Mouse (Mus musculus) intestine, embryonic 15.5 days (tissue): ENCODE measurements around the gene Etnk1. TPM values are rescaled to one million over a fixed set of nuclear protein-coding genes. Genes with fewer than 3 reads are reported as not detected.

Source experiments
- ATAC-seq: fragments of 200-750 bp; cut with Nextera tagmentation; 2 replicates; pipeline ENCODE4 v1.8.0; 2017; ENCODE audit warnings: moderate TSS enrichment, moderate library complexity
- H3K27ac ChIP-seq: fragments of 300-500 bp; sonication (generic); 2 replicates; pipeline ENCODE4 v1.5.1; 2015; ENCODE audit warnings: mild to moderate bottlenecking, inconsistent platforms
- H3K27me3 ChIP-seq: fragments of 300-500 bp; sonication (generic); replicated peaks from 2 replicates; pipeline ENCODE4 v1.6.1; 2015; ENCODE audit warnings: inconsistent platforms
- H3K36me3 ChIP-seq: fragments of 300-500 bp; sonication (generic); 2 replicates; pipeline ENCODE4 v1.6.1; 2015; ENCODE audit warnings: inconsistent platforms
- H3K4me1 ChIP-seq: fragments of 300-500 bp; sonication (generic); replicated peaks from 2 replicates; pipeline ENCODE4 v1.6.1; 2015; ENCODE audit warnings: inconsistent platforms
- H3K4me2 ChIP-seq: fragments of 300-500 bp; sonication (generic); replicated peaks from 2 replicates; pipeline ENCODE4 v1.6.1; 2015; ENCODE audit warnings: mild to moderate bottlenecking, inconsistent platforms
- H3K4me3 ChIP-seq: fragments of 300-500 bp; sonication (generic); replicated peaks from 2 replicates; pipeline ENCODE4 v1.5.1; 2015; ENCODE audit warnings: inconsistent platforms
- H3K9ac ChIP-seq: fragments of 300-500 bp; sonication (generic); 2 replicates; pipeline ENCODE4 v1.6.1; 2015; ENCODE audit warnings: inconsistent platforms
- H3K9me3 ChIP-seq: fragments of 300-500 bp; sonication (generic); 2 replicates; pipeline ENCODE4 v1.6.1; 2016; ENCODE audit warnings: inconsistent platforms
- WGBS: fragments of 180-500 bp; shearing (Covaris S2); methylation state at CpG from one replicate; pipeline ENCODE4 v1.1.7; 2015; 5-methylcytosine and 5-hydroxymethylcytosine counted together
- polyA plus RNA-seq: library from polyadenylated mRNA; unstranded; fragments of >200 nt; fragmentation: Nextera tagmentation; extraction: Ambion mirVana; gene quantifications from 2 replicates; pipeline ENCODE4 v1.2.1, GENCODE M21; 2015

Gene Etnk1
- polyA plus RNA-seq, 1 experiment from 2014 or later: 17.9 TPM

DNA sequence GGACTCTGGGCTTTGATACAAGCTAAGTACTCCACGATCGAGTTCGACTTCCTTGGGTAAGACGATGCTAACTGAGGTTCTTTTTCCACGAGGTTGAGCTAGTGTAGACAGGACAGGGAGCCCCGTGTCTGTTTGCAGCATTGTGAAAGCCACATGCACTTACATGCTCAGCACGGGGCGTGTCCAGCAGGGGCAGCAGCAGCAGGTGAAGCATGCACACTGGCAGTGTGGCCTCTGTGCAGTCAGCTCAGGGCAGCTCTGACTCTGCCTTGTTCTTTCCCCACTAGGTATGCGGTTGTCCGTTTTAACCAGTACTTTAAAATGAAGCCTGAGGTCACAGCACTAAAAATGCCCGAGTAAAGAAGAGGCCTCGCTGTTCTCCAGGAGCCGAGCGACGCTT lies 36.1 kb downstream of the Etnk1 start:
- Histone ChIP-seq H3K36me3 (peaks cover 13% of the 10 kb centered on the region), H3K4me1 (no peaks in the 10 kb centered on the region), H3K27me3 (no peaks in the 10 kb centered on the region), H3K4me3 (no peak overlapping the region), H3K9me3 (no peaks in the 10 kb centered on the region), H3K9ac (no peak overlapping the region), H3K27ac (no peak overlapping the region), H3K4me2 (no peak overlapping the region)
- no peak; the same call in 1 of the 2 replicates for ATAC-seq
- WGBS: 93% methylated on average over 15 of the region's 15 CpGs

DNA sequence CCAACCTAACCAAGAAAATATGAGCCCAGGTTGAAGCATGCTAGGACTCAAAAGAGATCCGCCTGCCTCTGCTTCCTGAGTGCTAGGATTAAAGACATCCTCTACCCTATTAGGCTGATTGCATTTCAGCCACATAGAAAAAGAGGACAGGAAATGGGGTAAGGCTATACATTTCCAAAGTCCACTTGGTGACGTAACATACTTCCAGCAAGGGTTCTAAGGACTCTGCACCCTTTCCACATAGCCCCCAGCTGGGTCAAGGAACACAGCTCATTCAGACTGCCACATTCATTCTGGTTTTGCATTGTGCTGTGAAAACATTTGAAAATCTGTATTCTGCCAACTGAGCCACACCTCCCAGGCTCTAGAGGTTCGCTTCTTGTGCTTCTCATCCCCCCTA lies 41.9 kb downstream of the Etnk1 start:
- Histone ChIP-seq H3K4me2 (no peak overlapping the region), H3K27me3 (no peaks in the 10 kb centered on the region), H3K4me1 (no peaks in the 10 kb centered on the region), H3K36me3 (peaks cover 4% of the 10 kb centered on the region; the same call in 1 of the 2 replicates), H3K9ac (no peak overlapping the region), H3K4me3 (no peak overlapping the region), H3K9me3 (no peaks in the 10 kb centered on the region), H3K27ac (no peak overlapping the region)
- 95% methylated on average over 3 of the region's 3 CpGs for WGBS
- no peak for ATAC-seq

- Histone ChIP-seq H3K27me3 (no peaks in the 10 kb centered on the region), H3K9me3 (no peaks in the 10 kb centered on the region; the same call in 1 of the 2 replicates), H3K36me3 (0 out of 2 replicates have a peak, but pooled peaks cover 2% of the 10 kb centered on the region), H3K4me3 (no peak overlapping the region), H3K9ac (no peak overlapping the region), H3K4me1 (no peaks in the 10 kb centered on the region), H3K4me2 (no peak overlapping the region), H3K27ac (no peak overlapping the region)
- WGBS: 87% methylated on average over 6 of the region's 6 CpGs
- no peak for ATAC-seq
These were observed 45.7 kb downstream of the Etnk1 start for GRCm38 (mm10) chr6:143212766-143213165.

DNA sequence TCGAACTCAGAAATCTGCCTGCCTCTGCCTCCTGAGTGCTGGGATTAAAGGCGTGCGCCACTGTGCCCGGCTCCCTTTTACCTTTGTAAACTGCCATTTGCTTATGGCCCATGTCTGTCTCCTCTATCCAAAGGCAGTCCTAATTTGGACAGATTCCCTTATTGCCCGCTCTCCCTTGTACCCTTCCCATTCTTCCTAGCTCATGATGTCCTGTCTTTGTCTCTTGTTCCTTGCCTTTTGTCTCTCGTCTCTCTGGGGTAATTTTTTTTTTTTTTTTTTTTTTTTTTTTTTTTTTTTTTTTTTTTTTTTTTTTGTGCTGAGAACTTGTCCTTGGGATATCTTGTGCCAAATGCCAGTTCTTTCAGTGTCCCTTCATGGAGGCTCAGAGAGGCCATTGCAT lies 46.4 kb downstream of the Etnk1 start:
- no peak for ATAC-seq
- no peak overlapping the region for H3K4me2 ChIP-seq
- H3K27ac ChIP-seq: no peak overlapping the region
- H3K4me1 ChIP-seq: no peaks in the 10 kb centered on the region
- H3K4me3 ChIP-seq: no peak overlapping the region
- no peaks in the 10 kb centered on the region; the same call in 1 of the 2 replicates for H3K9me3 ChIP-seq
- H3K36me3 ChIP-seq: 0 out of 2 replicates have a peak, but pooled peaks cover 2% of the 10 kb centered on the region
- H3K9ac ChIP-seq: no peak overlapping the region
- H3K27me3 ChIP-seq: no peaks in the 10 kb centered on the region
- 95% methylated on average over 6 of the region's 6 CpGs for WGBS

DNA sequence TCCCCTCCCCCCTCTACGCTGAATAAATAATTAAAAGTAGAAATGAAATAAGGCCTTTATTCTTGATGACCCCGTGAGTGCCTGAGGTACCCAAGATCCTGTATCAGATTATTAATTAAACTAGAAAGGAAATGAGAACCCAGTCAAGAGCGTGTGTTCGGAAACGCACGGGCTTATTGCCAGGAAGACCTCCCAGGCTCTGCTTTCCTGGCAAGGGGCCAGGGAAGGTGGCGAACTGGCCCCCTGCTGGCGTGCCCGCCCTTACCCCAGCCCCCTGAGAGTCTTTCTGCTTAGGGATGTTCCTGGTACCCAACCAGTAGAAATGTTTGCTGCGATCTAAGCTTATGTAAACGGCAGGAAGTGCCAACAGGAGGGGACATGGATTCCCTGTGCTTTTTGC lies 49.2 kb downstream of the Etnk1 start:
- 66% methylated on average over 11 of the region's 11 CpGs for WGBS
- no peak for ATAC-seq
- Histone ChIP-seq H3K9ac (no peak overlapping the region), H3K27ac (no peak overlapping the region), H3K4me3 (no peak overlapping the region), H3K9me3 (no peaks in the 10 kb centered on the region; the same call in 1 of the 2 replicates), H3K27me3 (no peaks in the 10 kb centered on the region), H3K4me1 (no peaks in the 10 kb centered on the region), H3K4me2 (no peak overlapping the region), H3K36me3 (0 out of 2 replicates have a peak, but pooled peaks cover 2% of the 10 kb centered on the region)

DNA sequence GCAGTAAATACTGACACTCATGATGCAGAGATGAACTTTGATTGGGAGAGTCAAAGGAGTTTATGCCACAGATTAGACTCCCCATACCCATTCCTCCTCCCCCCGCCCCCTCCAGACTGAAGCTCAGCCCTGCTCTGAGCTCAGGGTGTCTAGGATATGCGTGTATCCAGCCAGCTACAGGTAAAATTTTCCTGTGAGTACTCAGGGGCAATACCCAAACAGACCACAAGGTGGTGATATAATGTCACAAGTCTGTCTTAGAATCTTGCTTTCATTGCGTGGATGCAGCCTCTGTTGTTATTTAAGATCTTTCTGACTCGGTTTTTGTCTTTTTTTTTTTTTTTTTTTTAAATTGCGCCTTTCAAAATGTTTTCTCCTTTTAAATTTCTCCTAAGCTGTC lies 52.3 kb downstream of the Etnk1 start:
- H3K4me1 ChIP-seq: no peaks in the 10 kb centered on the region
- no peak overlapping the region for H3K4me3 ChIP-seq
- H3K9ac ChIP-seq: no peak overlapping the region
- no peak overlapping the region for H3K4me2 ChIP-seq
- H3K27ac ChIP-seq: no peak overlapping the region
- 2% methylated on average over 5 of the region's 5 CpGs for WGBS
- no peaks in the 10 kb centered on the region for H3K9me3 ChIP-seq
- ATAC-seq: 0 out of 2 replicates have a peak, but pooled peaks have one; percentile 51
- 0 out of 2 replicates have a peak, but pooled peaks cover 2% of the 10 kb centered on the region for H3K36me3 ChIP-seq
- H3K27me3 ChIP-seq: no peaks in the 10 kb centered on the region

GRCm38 (mm10) chr6:143221245-143221644 lies 54.2 kb downstream of the Etnk1 start:
- Histone ChIP-seq H3K4me3 (no peak overlapping the region), H3K9ac (no peak overlapping the region), H3K27ac (no peak overlapping the region), H3K27me3 (no peaks in the 10 kb centered on the region), H3K4me1 (no peaks in the 10 kb centered on the region), H3K9me3 (no peaks in the 10 kb centered on the region), H3K36me3 (no peaks in the 10 kb centered on the region), H3K4me2 (no peak overlapping the region)
- 84% methylated on average over 8 of the region's 8 CpGs for WGBS
- ATAC-seq: no peak

DNA sequence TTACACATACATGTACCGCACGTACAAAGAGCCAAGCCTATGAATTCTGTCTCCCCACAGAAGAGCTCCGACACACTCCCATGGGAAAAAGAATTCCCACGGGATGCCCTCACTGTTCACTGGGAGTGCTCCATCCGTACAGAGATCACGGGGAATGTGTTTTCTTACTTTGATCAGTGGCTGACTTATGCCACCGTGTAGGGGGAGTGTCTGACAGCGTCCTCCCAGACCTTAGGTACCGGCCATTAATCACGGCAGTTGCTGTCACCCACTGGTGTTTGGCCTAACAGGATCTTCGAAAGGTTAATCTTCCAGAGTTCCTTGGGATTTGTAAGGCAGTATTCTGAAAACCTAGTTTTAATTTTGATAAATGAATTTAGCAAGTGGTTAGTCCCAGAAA lies 57.0 kb downstream of the Etnk1 start:
- Histone ChIP-seq H3K4me1 (no peaks in the 10 kb centered on the region), H3K4me2 (no peak overlapping the region), H3K4me3 (no peak overlapping the region), H3K27me3 (no peaks in the 10 kb centered on the region), H3K9ac (no peak overlapping the region), H3K9me3 (no peaks in the 10 kb centered on the region), H3K27ac (no peak overlapping the region), H3K36me3 (no peaks in the 10 kb centered on the region)
- ATAC-seq: no peak
- 62% methylated on average over 11 of the region's 11 CpGs for WGBS

DNA sequence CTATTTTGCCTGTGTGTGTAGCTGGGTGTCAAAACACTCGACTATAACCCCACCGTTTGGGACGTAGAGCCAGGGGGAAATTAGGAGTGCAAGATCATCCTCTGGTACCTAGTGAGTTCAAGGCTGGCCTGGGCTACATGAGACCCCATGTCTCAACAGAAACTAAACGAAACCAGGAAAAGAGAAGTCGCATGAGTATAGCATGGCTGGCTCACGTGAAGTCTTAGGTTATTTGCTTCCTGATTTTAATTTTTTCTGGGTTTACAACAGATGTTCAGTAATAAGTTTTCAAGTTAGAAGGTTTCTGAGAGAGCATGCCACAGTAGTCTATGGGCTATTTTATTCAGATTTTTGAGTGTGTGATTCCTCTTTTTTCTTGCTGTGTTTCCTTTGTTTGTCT lies 57.9 kb downstream of the Etnk1 start:
- 86% methylated on average over 6 of the region's 6 CpGs for WGBS
- ATAC-seq: no peak

DNA sequence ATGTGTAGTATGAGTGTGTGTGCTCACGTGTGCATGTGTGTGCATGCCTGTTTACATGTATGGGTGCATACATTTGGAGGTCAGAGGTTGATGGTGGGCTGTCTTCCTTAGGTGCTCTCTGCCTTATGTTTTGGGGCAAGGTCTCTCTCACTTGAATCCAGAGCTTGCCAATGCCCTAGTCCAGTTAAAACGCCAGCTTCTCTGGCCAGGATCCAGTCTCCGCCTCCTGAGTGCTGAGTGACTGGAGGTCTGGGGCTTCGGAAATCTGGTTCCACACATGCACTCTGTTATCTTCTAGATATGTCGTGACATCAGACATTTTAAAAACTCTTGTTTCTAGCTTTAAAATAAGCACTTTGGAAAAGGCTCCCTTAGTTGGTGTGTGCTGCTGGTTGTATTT lies 61.7 kb downstream of the Etnk1 start:
- H3K36me3 ChIP-seq: no peaks in the 10 kb centered on the region
- ATAC-seq: no peak
- no peaks in the 10 kb centered on the region for H3K27me3 ChIP-seq
- no peak overlapping the region for H3K4me3 ChIP-seq
- 71% methylated on average over 5 of the region's 5 CpGs for WGBS
- no peaks in the 10 kb centered on the region for H3K4me1 ChIP-seq
- H3K9ac ChIP-seq: no peak overlapping the region
- no peaks in the 10 kb centered on the region for H3K9me3 ChIP-seq
- H3K27ac ChIP-seq: no peak overlapping the region
- no peak overlapping the region for H3K4me2 ChIP-seq

More for the DNA sequence above, 57.9 kb downstream of the Etnk1 start:
- no peaks in the 10 kb centered on the region for H3K4me1 ChIP-seq
- no peaks in the 10 kb centered on the region for H3K27me3 ChIP-seq
- H3K9me3 ChIP-seq: no peaks in the 10 kb centered on the region
- no peak overlapping the region for H3K4me2 ChIP-seq
- no peak overlapping the region for H3K27ac ChIP-seq
- H3K36me3 ChIP-seq: no peaks in the 10 kb centered on the region
- H3K4me3 ChIP-seq: no peak overlapping the region
- no peak overlapping the region for H3K9ac ChIP-seq

GRCm38 (mm10) chr6:143229906-143230305 lies 62.9 kb downstream of the Etnk1 start:
- H3K27ac ChIP-seq: no peak overlapping the region
- no peak overlapping the region for H3K4me2 ChIP-seq
- H3K27me3 ChIP-seq: no peaks in the 10 kb centered on the region
- no peaks in the 10 kb centered on the region for H3K9me3 ChIP-seq
- no peak overlapping the region for H3K9ac ChIP-seq
- ATAC-seq: no peak
- H3K36me3 ChIP-seq: no peaks in the 10 kb centered on the region
- 43% methylated on average over 8 of the region's 8 CpGs for WGBS
- no peak overlapping the region for H3K4me3 ChIP-seq
- H3K4me1 ChIP-seq: no peaks in the 10 kb centered on the region

- H3K4me3 ChIP-seq: no peak overlapping the region
- no peak overlapping the region for H3K27ac ChIP-seq
- ATAC-seq: no peak
- WGBS: 78% methylated on average over 2 of the region's 2 CpGs
- no peaks in the 10 kb centered on the region for H3K9me3 ChIP-seq
- no peaks in the 10 kb centered on the region for H3K27me3 ChIP-seq
- no peaks in the 10 kb centered on the region for H3K4me1 ChIP-seq
- H3K36me3 ChIP-seq: no peaks in the 10 kb centered on the region
- no peak overlapping the region for H3K4me2 ChIP-seq
- H3K9ac ChIP-seq: no peak overlapping the region
These were observed 63.9 kb downstream of the Etnk1 start for GRCm38 (mm10) chr6:143230888-143231287.

DNA sequence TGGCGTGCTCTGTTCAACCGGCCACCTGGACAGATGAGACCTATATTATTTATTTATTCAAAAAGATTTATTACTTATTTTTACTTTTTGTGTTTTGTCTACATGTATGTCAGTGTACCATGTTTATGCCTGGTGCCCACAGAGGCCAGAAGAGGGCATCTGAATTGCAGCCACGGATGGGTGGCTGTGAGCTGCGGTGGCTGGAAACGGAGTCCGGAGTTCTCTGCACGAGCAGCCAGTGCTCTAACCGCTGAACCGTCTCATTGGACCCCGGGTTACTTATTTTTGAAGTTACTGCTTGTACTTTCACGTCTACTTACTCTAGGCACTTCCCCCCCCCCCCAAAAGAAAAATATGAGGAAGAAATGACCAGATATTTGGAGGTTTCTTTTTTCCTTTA lies 65.7 kb downstream of the Etnk1 start:
- Histone ChIP-seq H3K9me3 (no peaks in the 10 kb centered on the region), H3K36me3 (no peaks in the 10 kb centered on the region), H3K27ac (no peak overlapping the region), H3K9ac (no peak overlapping the region), H3K4me1 (no peaks in the 10 kb centered on the region), H3K4me3 (no peak overlapping the region), H3K4me2 (no peak overlapping the region), H3K27me3 (no peaks in the 10 kb centered on the region)
- ATAC-seq: no peak
- 91% methylated on average over 11 of the region's 11 CpGs for WGBS
